Mouse (Mus musculus): Measurements from ENCODE around the gene Arhgap40.
A peak's percentile ranks its signal among the peaks of the same experiment; 100 is the strongest.

The Arhgap40 gene

GRCm38 (mm10) chr2:158524129-158524860 lies 11.7 kb downstream of the Arhgap40 start:
- Histone ChIP-seq H3K36me3 (ENCODE audit: control insufficient read depth, insufficient read depth, low read length, poor library complexity, severe bottlenecking) (no peaks in the 10 kb centered on the region), H3K27me3 (ENCODE audit: control insufficient read depth, insufficient read depth, low read length, poor library complexity, severe bottlenecking) (no peaks in the 10 kb centered on the region; the same call in 1 of the 2 replicates)
- no peak for DNase-seq (ENCODE audit: low read depth, low spot score)

- Histone ChIP-seq H3K36me3 (ENCODE audit: control insufficient read depth, insufficient read depth, low read length, poor library complexity, severe bottlenecking) (no peaks in the 10 kb centered on the region), H3K27me3 (ENCODE audit: control insufficient read depth, insufficient read depth, low read length, poor library complexity, severe bottlenecking) (no peaks in the 10 kb centered on the region)
- DNase-seq (ENCODE audit: low read depth, low spot score): peak; percentile 68
Measured at GRCm38 (mm10) chr2:158534090-158534489, 21.5 kb downstream of the Arhgap40 start.

- H3K36me3 ChIP-seq (ENCODE audit: control insufficient read depth, insufficient read depth, low read length, poor library complexity, severe bottlenecking): no peaks in the 10 kb centered on the region
- H3K27me3 ChIP-seq (ENCODE audit: control insufficient read depth, insufficient read depth, low read length, poor library complexity, severe bottlenecking): no peaks in the 10 kb centered on the region
- DNase-seq (ENCODE audit: low read depth, low spot score): no peak
Measured at GRCm38 (mm10) chr2:158534559-158534958, 22.0 kb downstream of the Arhgap40 start.

GRCm38 (mm10) chr2:158539433-158540305 lies 27.1 kb downstream of the Arhgap40 start:
- no peak for DNase-seq (ENCODE audit: low read depth, low spot score)
- Histone ChIP-seq H3K27me3 (ENCODE audit: control insufficient read depth, insufficient read depth, low read length, poor library complexity, severe bottlenecking) (no peaks in the 10 kb centered on the region), H3K36me3 (ENCODE audit: control insufficient read depth, insufficient read depth, low read length, poor library complexity, severe bottlenecking) (no peaks in the 10 kb centered on the region)

GRCm38 (mm10) chr2:158541286-158541685 lies 28.7 kb downstream of the Arhgap40 start:
- Histone ChIP-seq H3K27me3 (ENCODE audit: control insufficient read depth, insufficient read depth, low read length, poor library complexity, severe bottlenecking) (no peaks in the 10 kb centered on the region), H3K36me3 (ENCODE audit: control insufficient read depth, insufficient read depth, low read length, poor library complexity, severe bottlenecking) (no peaks in the 10 kb centered on the region)
- no peak for DNase-seq (ENCODE audit: low read depth, low spot score)

GRCm38 (mm10) chr2:158545266-158545665 lies 32.7 kb downstream of the Arhgap40 start:
- Histone ChIP-seq H3K27me3 (ENCODE audit: control insufficient read depth, insufficient read depth, low read length, poor library complexity, severe bottlenecking) (no peaks in the 10 kb centered on the region), H3K36me3 (ENCODE audit: control insufficient read depth, insufficient read depth, low read length, poor library complexity, severe bottlenecking) (no peaks in the 10 kb centered on the region)
- DNase-seq (ENCODE audit: low read depth, low spot score): no peak

GRCm38 (mm10) chr2:158546751-158547150 lies 34.2 kb downstream of the Arhgap40 start:
- no peaks in the 10 kb centered on the region for H3K36me3 ChIP-seq (ENCODE audit: control insufficient read depth, insufficient read depth, low read length, poor library complexity, severe bottlenecking)
- no peaks in the 10 kb centered on the region for H3K27me3 ChIP-seq (ENCODE audit: control insufficient read depth, insufficient read depth, low read length, poor library complexity, severe bottlenecking)
- peak; percentile 76 for DNase-seq (ENCODE audit: low read depth, low spot score)

GRCm38 (mm10) chr2:158550067-158550466 lies 37.5 kb downstream of the Arhgap40 start:
- Histone ChIP-seq H3K27me3 (ENCODE audit: control insufficient read depth, insufficient read depth, low read length, poor library complexity, severe bottlenecking) (no peaks in the 10 kb centered on the region), H3K36me3 (ENCODE audit: control insufficient read depth, insufficient read depth, low read length, poor library complexity, severe bottlenecking) (no peaks in the 10 kb centered on the region)
- peak; percentile 85 for DNase-seq (ENCODE audit: low read depth, low spot score)

GRCm38 (mm10) chr2:158554366-158554765 lies 41.8 kb downstream of the Arhgap40 start:
- no peak for DNase-seq (ENCODE audit: low read depth, low spot score)
- Histone ChIP-seq H3K36me3 (ENCODE audit: control insufficient read depth, insufficient read depth, low read length, poor library complexity, severe bottlenecking) (no peaks in the 10 kb centered on the region), H3K27me3 (ENCODE audit: control insufficient read depth, insufficient read depth, low read length, poor library complexity, severe bottlenecking) (no peaks in the 10 kb centered on the region)

- H3K36me3 ChIP-seq (ENCODE audit: control insufficient read depth, insufficient read depth, low read length, poor library complexity, severe bottlenecking): no peaks in the 10 kb centered on the region
- no peak for DNase-seq (ENCODE audit: low read depth, low spot score)
- no peaks in the 10 kb centered on the region for H3K27me3 ChIP-seq (ENCODE audit: control insufficient read depth, insufficient read depth, low read length, poor library complexity, severe bottlenecking)
Measured at GRCm38 (mm10) chr2:158555252-158555651, 42.7 kb downstream of the Arhgap40 start.

- DNase-seq (ENCODE audit: low read depth, low spot score): no peak
- H3K27me3 ChIP-seq (ENCODE audit: control insufficient read depth, insufficient read depth, low read length, poor library complexity, severe bottlenecking): no peaks in the 10 kb centered on the region
- no peaks in the 10 kb centered on the region for H3K36me3 ChIP-seq (ENCODE audit: control insufficient read depth, insufficient read depth, low read length, poor library complexity, severe bottlenecking)
Measured at GRCm38 (mm10) chr2:158555812-158556211, 43.2 kb downstream of the Arhgap40 start.

- Histone ChIP-seq H3K36me3 (ENCODE audit: control insufficient read depth, insufficient read depth, low read length, poor library complexity, severe bottlenecking) (no peaks in the 10 kb centered on the region), H3K27me3 (ENCODE audit: control insufficient read depth, insufficient read depth, low read length, poor library complexity, severe bottlenecking) (no peaks in the 10 kb centered on the region)
- peak; percentile 78 for DNase-seq (ENCODE audit: low read depth, low spot score)
Measured at GRCm38 (mm10) chr2:158556225-158556624, 43.6 kb downstream of the Arhgap40 start.

- no peaks in the 10 kb centered on the region for H3K36me3 ChIP-seq (ENCODE audit: control insufficient read depth, insufficient read depth, low read length, poor library complexity, severe bottlenecking)
- no peak for DNase-seq (ENCODE audit: low read depth, low spot score)
- no peaks in the 10 kb centered on the region for H3K27me3 ChIP-seq (ENCODE audit: control insufficient read depth, insufficient read depth, low read length, poor library complexity, severe bottlenecking)
Measured at GRCm38 (mm10) chr2:158556750-158557149, 44.2 kb downstream of the Arhgap40 start.

- no peaks in the 10 kb centered on the region for H3K27me3 ChIP-seq (ENCODE audit: control insufficient read depth, insufficient read depth, low read length, poor library complexity, severe bottlenecking)
- no peaks in the 10 kb centered on the region for H3K36me3 ChIP-seq (ENCODE audit: control insufficient read depth, insufficient read depth, low read length, poor library complexity, severe bottlenecking)
- DNase-seq (ENCODE audit: low read depth, low spot score): no peak
Measured at GRCm38 (mm10) chr2:158559945-158560344, 47.3 kb downstream of the Arhgap40 start.

- Histone ChIP-seq H3K36me3 (ENCODE audit: control insufficient read depth, insufficient read depth, low read length, poor library complexity, severe bottlenecking) (no peaks in the 10 kb centered on the region), H3K27me3 (ENCODE audit: control insufficient read depth, insufficient read depth, low read length, poor library complexity, severe bottlenecking) (no peaks in the 10 kb centered on the region; the same call in 1 of the 2 replicates)
- DNase-seq (ENCODE audit: low read depth, low spot score): no peak
Measured at GRCm38 (mm10) chr2:158560801-158561200, 48.2 kb downstream of the Arhgap40 start.

Measured in splenic B cell, adult 2 months (primary cell).